Mouse (Mus musculus): ENCODE data around the gene Tgfbi. TPM values are rescaled to one million over a fixed set of nuclear protein-coding genes. Genes with fewer than 3 reads are reported as not detected.

Gene Tgfbi
- total RNA-seq, 4 experiments from 2014 or later = 4.6 to 5.2 (median 4.8) TPM

GRCm38 (mm10) chr13:56634139-56634615 is 24.9 kb downstream of the Tgfbi start:
- DNase-seq (ENCODE audit: low spot score in 2 of 2) = no peak

DNA sequence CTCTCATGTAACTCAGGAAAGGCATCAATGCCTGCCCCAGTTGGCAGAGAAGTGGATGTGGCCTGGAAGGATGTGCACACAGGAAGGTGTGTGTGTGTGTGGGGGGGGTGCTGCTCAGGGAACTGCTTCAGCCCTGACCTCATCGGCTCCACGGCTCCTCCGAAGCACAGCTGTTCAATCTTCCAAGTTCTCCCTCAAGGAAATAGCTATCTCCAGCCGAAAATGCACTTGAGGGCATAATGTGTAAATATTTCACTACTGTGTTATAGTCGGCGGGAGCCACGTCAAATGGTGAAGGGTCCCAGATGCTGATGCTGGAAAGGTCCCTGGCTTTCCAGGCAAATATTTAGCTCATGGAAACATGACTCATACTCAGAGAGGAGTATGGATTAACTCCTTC is 25.6 kb downstream of the Tgfbi start:
- DNase-seq (ENCODE audit: low spot score in 2 of 2) = no peak

- no peak for DNase-seq (ENCODE audit: low spot score in 2 of 2)
These were observed 27.7 kb downstream of the Tgfbi start for GRCm38 (mm10) chr13:56637027-56637426.

DNA sequence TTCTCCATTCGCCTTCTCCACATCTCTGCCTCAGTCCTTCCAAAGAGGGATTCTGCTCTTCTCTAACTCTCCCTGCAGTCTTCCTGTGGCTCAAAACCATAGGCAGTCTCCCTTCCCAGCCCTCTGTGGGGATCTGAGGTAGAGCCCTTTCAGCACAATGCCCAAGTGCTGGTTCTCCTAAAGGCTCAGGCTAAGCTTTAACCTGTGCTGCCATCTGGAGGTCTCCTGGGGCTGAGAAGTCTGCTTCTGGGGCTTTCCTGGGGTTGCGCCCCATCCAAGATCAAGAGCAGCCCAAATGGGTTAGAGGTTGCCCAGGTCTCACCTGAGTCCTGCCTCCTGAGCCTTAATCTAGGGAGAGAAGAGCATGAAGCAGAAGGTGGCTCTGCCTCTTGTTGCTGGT is 32.4 kb downstream of the Tgfbi start:
- DNase-seq (ENCODE audit: low spot score in 2 of 2) = peak in 1 of 2 experiments; percentile 25

DNA sequence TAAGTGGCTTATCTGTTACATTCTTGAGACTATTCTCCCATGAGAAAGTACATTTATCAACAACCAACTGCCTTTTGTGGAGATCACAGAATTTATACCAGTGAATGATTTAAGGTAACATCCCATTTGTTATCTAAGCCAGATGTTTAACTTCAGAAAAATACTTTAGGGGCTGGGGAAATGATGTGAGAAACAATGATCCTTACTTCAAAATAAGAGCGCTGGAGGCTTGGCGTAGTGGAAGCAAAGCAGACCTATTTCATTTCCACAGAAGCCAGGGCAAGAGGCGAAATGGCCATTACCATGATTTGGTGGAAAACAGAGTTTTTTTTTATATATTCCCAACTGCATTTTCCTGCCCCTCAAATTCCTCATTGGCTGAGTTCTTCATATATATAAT is 34.7 kb downstream of the Tgfbi start:
- no peak for DNase-seq (ENCODE audit: low spot score in 2 of 2)

DNA sequence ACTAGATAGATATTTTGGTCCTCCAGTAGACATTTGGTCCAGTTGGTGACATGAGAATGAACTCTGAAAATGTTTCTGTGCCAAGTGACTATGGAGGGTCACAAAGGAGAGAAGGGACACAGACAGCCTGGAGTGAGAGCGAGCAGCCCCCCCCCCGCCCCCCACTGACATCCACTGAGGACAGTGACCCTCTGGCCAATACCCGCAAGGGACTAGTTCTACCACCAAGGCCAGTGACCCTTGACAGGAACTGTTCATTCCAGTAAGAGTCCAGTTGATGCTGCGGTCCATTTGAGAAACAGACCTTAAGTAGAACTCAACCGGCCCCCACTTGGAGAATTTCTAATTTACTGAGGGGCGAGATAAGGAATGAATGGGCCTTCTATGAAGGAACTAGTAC is 36.4 kb downstream of the Tgfbi start:
- DNase-seq (ENCODE audit: low spot score in 2 of 2) = no peak

- DNase-seq (ENCODE audit: low spot score in 2 of 2) = no peak
These were observed 38.5 kb downstream of the Tgfbi start for GRCm38 (mm10) chr13:56647597-56648405.

DNA sequence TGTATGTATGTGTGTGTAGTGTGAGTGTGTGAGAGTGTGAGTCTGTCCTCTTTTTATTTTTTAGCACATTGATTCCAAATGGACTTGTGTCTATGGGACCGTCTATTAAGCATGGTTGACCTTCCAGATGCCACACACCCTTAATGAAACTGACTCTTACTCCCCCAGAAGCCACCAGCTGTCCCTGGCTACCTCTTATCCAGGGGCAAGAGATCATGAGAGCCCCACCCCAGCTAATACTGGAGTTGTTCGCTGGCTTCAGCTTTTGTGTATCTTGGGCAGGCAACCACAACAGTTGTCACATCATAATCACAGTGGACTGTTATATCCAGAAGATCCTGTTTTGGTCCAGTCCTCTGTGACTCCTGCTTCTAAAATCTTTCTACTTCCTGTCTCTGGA is 40.7 kb downstream of the Tgfbi start:
- DNase-seq (ENCODE audit: low spot score in 2 of 2) = no peak

- no peak for DNase-seq (ENCODE audit: low spot score in 2 of 2)
These were observed 43.1 kb downstream of the Tgfbi start for GRCm38 (mm10) chr13:56652381-56652780.

- no peak for DNase-seq (ENCODE audit: low spot score in 2 of 2)
These were observed 44.9 kb downstream of the Tgfbi start for GRCm38 (mm10) chr13:56654176-56654575.

DNA sequence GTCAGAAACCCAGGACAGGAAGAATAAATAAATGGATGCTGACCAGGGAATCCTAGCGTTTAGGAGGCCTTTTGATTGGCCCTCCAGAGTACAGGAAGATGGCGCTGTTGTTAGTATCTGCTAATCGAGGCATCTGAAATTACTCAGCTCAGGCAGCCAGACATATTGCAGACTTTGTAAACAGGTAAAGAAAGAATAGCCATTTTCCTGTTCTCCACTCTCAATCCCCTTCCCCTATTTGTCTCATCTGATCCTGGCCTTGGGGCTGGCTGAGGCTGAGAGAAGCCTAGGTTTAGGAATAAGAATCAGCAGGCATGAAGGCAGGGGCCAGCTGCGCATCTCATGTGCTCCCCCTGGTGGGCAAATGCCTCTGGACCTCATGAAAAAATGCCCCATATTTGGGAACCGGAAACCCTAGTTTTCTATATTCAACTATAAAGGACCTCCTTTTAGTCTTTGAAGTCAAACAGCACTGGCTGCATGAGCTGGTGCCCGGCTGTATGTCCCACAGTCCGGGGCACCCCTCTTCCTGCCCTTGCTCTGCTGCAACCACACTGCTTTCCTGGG is 48.7 kb downstream of the Tgfbi start:
- DNase-seq (ENCODE audit: low spot score in 2 of 2) = peak; percentile 18 to 76

- no peak for DNase-seq (ENCODE audit: low spot score in 2 of 2)
These were observed 49.6 kb downstream of the Tgfbi start for GRCm38 (mm10) chr13:56658931-56659330.

DNA sequence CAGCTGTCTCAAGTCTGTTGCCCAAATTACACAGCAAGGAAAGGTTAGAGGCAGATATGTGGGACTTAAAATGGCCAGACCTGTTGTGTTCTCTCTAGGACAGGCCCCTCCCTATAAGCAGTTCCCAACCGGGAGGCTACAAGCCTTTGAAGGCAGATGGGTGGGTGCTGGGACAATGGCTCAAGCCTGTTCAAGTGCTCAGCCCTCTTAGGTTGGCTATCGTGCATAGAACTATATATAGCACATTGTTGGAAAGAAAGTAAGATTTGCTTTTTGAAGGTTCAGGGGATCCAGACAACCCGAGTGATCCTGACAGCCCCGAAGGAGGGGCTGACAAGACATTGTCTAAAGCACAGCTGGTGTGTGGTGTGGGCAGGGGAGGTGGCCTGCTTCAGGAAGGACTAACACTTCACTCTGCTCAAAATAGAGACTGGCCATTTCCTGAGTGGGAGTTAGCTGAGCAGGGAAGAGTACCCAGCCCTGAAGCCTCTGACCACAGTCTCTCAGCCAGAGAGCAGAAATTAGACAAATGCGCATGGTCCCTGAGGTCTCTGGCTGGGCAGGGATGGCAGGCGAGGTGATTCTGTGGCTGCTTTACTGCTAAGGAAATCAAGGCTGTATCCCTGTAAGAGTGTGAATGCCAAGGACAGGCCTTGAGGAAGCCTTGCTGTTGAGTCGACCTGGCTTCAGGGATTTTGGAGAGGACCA is 52.7 kb downstream of the Tgfbi start:
- DNase-seq (ENCODE audit: low spot score in 2 of 2) = no peak

GRCm38 (mm10) chr13:56664256-56665170 is 55.2 kb downstream of the Tgfbi start:
- no peak for DNase-seq (ENCODE audit: low spot score in 2 of 2)

- no peak for DNase-seq (ENCODE audit: low spot score in 2 of 2)
These were observed 61.9 kb downstream of the Tgfbi start for GRCm38 (mm10) chr13:56671206-56671605.

DNA sequence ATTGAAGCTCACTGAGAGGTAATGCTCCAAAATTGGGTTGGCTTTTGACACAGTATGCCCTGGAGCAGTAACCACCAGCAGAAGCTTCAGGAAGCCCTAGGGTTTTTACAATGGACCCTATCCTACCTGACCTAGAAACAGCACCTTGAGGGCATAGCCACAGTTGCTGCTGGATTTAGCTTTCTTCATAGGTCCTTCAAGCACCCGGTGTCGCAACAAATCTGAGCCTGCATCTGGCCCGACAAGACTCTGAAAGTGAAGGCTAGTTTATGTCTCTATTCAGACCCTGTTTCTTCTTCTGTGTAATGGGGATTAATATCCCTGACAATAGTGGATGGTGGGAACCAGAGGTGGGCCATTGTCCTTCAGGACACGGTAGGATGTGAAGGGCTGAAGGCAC is 68.4 kb downstream of the Tgfbi start:
- DNase-seq (ENCODE audit: low spot score in 2 of 2) = no peak

DNA sequence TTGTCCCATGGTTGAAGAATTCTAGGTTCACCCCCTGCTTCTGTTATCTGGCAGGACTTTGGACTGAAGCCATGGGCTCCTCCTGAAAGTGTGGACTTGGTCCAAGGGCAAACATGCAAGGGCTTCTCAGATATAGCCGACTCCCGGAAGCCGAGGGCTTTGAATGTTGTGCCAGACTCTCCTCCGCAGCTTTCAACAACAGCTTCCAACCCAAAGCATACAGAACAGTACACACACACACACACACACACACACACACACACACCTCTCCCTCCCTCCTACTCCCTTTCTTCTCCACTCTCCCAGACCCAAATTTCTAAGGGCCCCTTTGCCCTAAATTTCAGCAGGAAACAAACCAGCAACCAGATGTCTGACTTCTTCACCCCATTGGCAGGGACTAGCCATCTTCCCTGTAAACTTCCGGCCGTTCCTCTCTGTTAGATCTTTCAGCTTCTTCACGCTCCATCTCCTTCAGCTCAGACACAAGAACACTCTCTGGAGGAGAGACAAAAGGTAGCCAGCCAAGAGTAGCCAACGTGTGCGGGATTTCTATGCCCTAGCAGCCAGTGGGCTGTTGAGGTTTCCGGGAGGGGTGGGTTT is 69.0 kb downstream of the Tgfbi start:
- DNase-seq (ENCODE audit: low spot score in 2 of 2) = no peak

GRCm38 (mm10) chr13:56678826-56679504 is 69.6 kb downstream of the Tgfbi start:
- no peak for DNase-seq (ENCODE audit: low spot score in 2 of 2)

DNA sequence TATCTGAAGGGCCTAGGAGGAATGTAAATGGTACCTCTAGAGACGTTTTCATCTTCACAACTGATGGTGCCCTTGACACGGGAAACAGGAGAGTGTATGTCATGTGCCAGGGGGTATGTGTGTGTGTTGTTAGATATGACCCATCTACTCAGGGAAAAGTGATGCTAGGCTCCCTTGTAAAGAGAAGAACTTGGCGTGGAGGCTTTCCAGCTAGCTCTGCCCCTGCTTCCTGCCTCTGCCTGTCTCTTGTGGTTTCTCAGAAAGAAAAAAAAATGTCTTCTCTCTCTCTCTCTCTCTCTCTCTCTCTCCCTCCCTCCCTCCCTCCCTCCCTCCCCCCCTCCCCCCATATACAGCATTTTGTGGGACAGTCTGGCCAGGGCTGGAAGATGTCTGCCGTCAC is 72.6 kb downstream of the Tgfbi start:
- no peak for DNase-seq (ENCODE audit: low spot score in 2 of 2)

- DNase-seq (ENCODE audit: low spot score in 2 of 2) = peak; percentile 34 to 71
These were observed 73.0 kb downstream of the Tgfbi start for GRCm38 (mm10) chr13:56682326-56682725.
